Mouse (Mus musculus): ENCODE data around the gene Axl. TPM values are rescaled to one million over a fixed set of nuclear protein-coding genes. Genes with fewer than 3 reads are reported as not detected.

The Axl gene
- polyA plus RNA-seq, 1 experiment = not detected

- no peak for TF ChIP-seq CTCF (IDR thresholded peaks at IDR 0.05; ENCODE audit: insufficient read depth, low read depth, low read length)
- TF ChIP-seq POLR2A (IDR thresholded peaks at IDR 0.05; ENCODE audit: insufficient read depth, low read depth, low read length) = no peak
- H3K4me1 ChIP-seq (ENCODE audit: control insufficient read depth, insufficient read depth, low read length) = peaks cover 9% of the 10 kb centered on the region
- no peak overlapping the region for H3K4me3 ChIP-seq (ENCODE audit: insufficient read depth, low read depth, low read length)
- H3K27ac ChIP-seq (ENCODE audit: insufficient read depth, low read depth, low read length) = no peak overlapping the region
- WGBS = 94% methylated on average over 5 of the region's 5 CpGs
These were observed 8.5 kb downstream of the Axl start for GRCm38 (mm10) chr7:25780021-25780420.

GRCm38 (mm10) chr7:25768229-25768628, 20.3 kb downstream of the Axl start:
- no peak for TF ChIP-seq CTCF (IDR thresholded peaks at IDR 0.05; ENCODE audit: insufficient read depth, low read depth, low read length)
- TF ChIP-seq POLR2A (IDR thresholded peaks at IDR 0.05; ENCODE audit: insufficient read depth, low read depth, low read length) = no peak
- H3K27ac ChIP-seq (ENCODE audit: insufficient read depth, low read depth, low read length) = no peak overlapping the region
- no peak overlapping the region for H3K4me3 ChIP-seq (ENCODE audit: insufficient read depth, low read depth, low read length)
- WGBS = 97% methylated on average over 5 of the region's 5 CpGs
- H3K4me1 ChIP-seq (ENCODE audit: control insufficient read depth, insufficient read depth, low read length) = peaks cover 3% of the 10 kb centered on the region; the same call in 1 of the 2 replicates

GRCm38 (mm10) chr7:25766108-25766507, 22.4 kb downstream of the Axl start:
- WGBS = 88% methylated on average over 6 of the region's 6 CpGs
- Histone ChIP-seq H3K27ac (ENCODE audit: insufficient read depth, low read depth, low read length) (no peak overlapping the region), H3K4me1 (ENCODE audit: control insufficient read depth, insufficient read depth, low read length) (peaks cover 3% of the 10 kb centered on the region; the same call in 1 of the 2 replicates), H3K4me3 (ENCODE audit: insufficient read depth, low read depth, low read length) (no peak overlapping the region)
- no peak for TF ChIP-seq POLR2A (IDR thresholded peaks at IDR 0.05; ENCODE audit: insufficient read depth, low read depth, low read length)
- TF ChIP-seq CTCF (IDR thresholded peaks at IDR 0.05; ENCODE audit: insufficient read depth, low read depth, low read length) = no peak

- Histone ChIP-seq H3K4me3 (ENCODE audit: insufficient read depth, low read depth, low read length) (no peak overlapping the region), H3K27ac (ENCODE audit: insufficient read depth, low read depth, low read length) (no peak overlapping the region), H3K4me1 (ENCODE audit: control insufficient read depth, insufficient read depth, low read length) (peaks cover 3% of the 10 kb centered on the region; the same call in 1 of the 2 replicates)
- TF ChIP-seq POLR2A (IDR thresholded peaks at IDR 0.05; ENCODE audit: insufficient read depth, low read depth, low read length) (no peak), CTCF (IDR thresholded peaks at IDR 0.05; ENCODE audit: insufficient read depth, low read depth, low read length) (no peak)
- WGBS = 79% methylated on average over 5 of the region's 5 CpGs
These were observed 24.3 kb downstream of the Axl start for GRCm38 (mm10) chr7:25764221-25764620.

- Histone ChIP-seq H3K4me1 (ENCODE audit: control insufficient read depth, insufficient read depth, low read length) (peaks cover 3% of the 10 kb centered on the region; the same call in 1 of the 2 replicates), H3K27ac (ENCODE audit: insufficient read depth, low read depth, low read length) (no peak overlapping the region), H3K4me3 (ENCODE audit: insufficient read depth, low read depth, low read length) (no peak overlapping the region)
- 82% methylated on average over 11 of the region's 11 CpGs for WGBS
- TF ChIP-seq CTCF (IDR thresholded peaks at IDR 0.05; ENCODE audit: insufficient read depth, low read depth, low read length) (no peak), POLR2A (IDR thresholded peaks at IDR 0.05; ENCODE audit: insufficient read depth, low read depth, low read length) (no peak)
These were observed 24.8 kb downstream of the Axl start for GRCm38 (mm10) chr7:25763678-25764077.

- TF ChIP-seq CTCF (IDR thresholded peaks at IDR 0.05; ENCODE audit: insufficient read depth, low read depth, low read length) = no peak
- no peaks in the 10 kb centered on the region for H3K4me1 ChIP-seq (ENCODE audit: control insufficient read depth, insufficient read depth, low read length)
- H3K27ac ChIP-seq (ENCODE audit: insufficient read depth, low read depth, low read length) = no peak overlapping the region
- H3K4me3 ChIP-seq (ENCODE audit: insufficient read depth, low read depth, low read length) = no peak overlapping the region
- WGBS = 47% methylated on average over 10 of the region's 10 CpGs
These were observed 27.2 kb downstream of the Axl start for GRCm38 (mm10) chr7:25761354-25761753.

- Histone ChIP-seq H3K4me3 (ENCODE audit: insufficient read depth, low read depth, low read length) (peak overlapping the region; percentile 44), H3K27ac (ENCODE audit: insufficient read depth, low read depth, low read length) (peak overlapping the region; percentile 76), H3K4me1 (ENCODE audit: control insufficient read depth, insufficient read depth, low read length) (0 out of 2 replicates have a peak, but pooled peaks cover 3% of the 10 kb centered on the region)
- TF ChIP-seq POLR2A (IDR thresholded peaks at IDR 0.05; ENCODE audit: insufficient read depth, low read depth, low read length) (no peak), CTCF (IDR thresholded peaks at IDR 0.05; ENCODE audit: insufficient read depth, low read depth, low read length) (peak; percentile 80)
- WGBS = under 1% methylated on average over 18 of the region's 18 CpGs
These were observed 32.5 kb downstream of the Axl start for GRCm38 (mm10) chr7:25756011-25756410.

- H3K4me1 ChIP-seq (ENCODE audit: control insufficient read depth, insufficient read depth, low read length) = 0 out of 2 replicates have a peak, but pooled peaks cover 3% of the 10 kb centered on the region
- TF ChIP-seq CTCF (IDR thresholded peaks at IDR 0.05; ENCODE audit: insufficient read depth, low read depth, low read length) = no peak
- no peak for TF ChIP-seq POLR2A (IDR thresholded peaks at IDR 0.05; ENCODE audit: insufficient read depth, low read depth, low read length)
- H3K27ac ChIP-seq (ENCODE audit: insufficient read depth, low read depth, low read length) = peak overlapping the region; percentile 76
- under 1% methylated on average over 15 of the region's 15 CpGs for WGBS
- H3K4me3 ChIP-seq (ENCODE audit: insufficient read depth, low read depth, low read length) = peak overlapping the region; percentile 44
These were observed 33.1 kb downstream of the Axl start for GRCm38 (mm10) chr7:25755468-25755833.

- Histone ChIP-seq H3K4me3 (ENCODE audit: insufficient read depth, low read depth, low read length) (peak within 1 kb of the TSS; percentile 81), H3K4me1 (ENCODE audit: control insufficient read depth, insufficient read depth, low read length) (0 out of 2 replicates have a peak, but pooled peaks cover 3% of the 10 kb centered on the region), H3K27ac (ENCODE audit: insufficient read depth, low read depth, low read length) (peak within 1 kb of the TSS; percentile 87)
- TF ChIP-seq CTCF (IDR thresholded peaks at IDR 0.05; ENCODE audit: insufficient read depth, low read depth, low read length) (peak; percentile 49; the same call in 1 of the 2 replicates), POLR2A (IDR thresholded peaks at IDR 0.05; ENCODE audit: insufficient read depth, low read depth, low read length) (no peak; the same call in 1 of the 2 replicates)
- under 1% methylated on average over 55 of the region's 55 CpGs for WGBS
These were observed 33.6 kb downstream of the Axl start, which contains the start of gene Hnrnpul1 for GRCm38 (mm10) chr7:25754738-25755467. Gene Hnrnpul1 (minus strand): TSS chr7:25754757.

All from olfactory bulb, adult 2 months (tissue).